Mouse (Mus musculus): ENCODE results near the gene Ruvbl1. TPM values are rescaled to one million over a fixed set of nuclear protein-coding genes. Genes with fewer than 3 reads are reported as not detected.

Gene Ruvbl1
- total and polyA plus RNA-seq, 2 experiments from 2014 or later = 34.5 to 67.6 TPM

- Histone ChIP-seq H3K4me3 (ENCODE audit: low read depth, low read length) (no peak overlapping the region), H3K27me3 (ENCODE audit: insufficient read depth, low read length) (no peaks in the 10 kb centered on the region), H3K9me3 (ENCODE audit: low read length) (no peaks in the 10 kb centered on the region), H3K4me2 (ENCODE audit: low read depth, low read length, poor library complexity, severe bottlenecking) (no peak overlapping the region), H3K27ac (ENCODE audit: low read depth, low read length) (no peak overlapping the region), H3K36me3 (ENCODE audit: insufficient read depth, low read length) (peaks cover 50% of the 10 kb centered on the region), H3K9ac (replicated peaks; ENCODE audit: low read length, poor library complexity, severe bottlenecking) (no peak overlapping the region), H3K4me1 (ENCODE audit: insufficient read depth, low read length) (no peaks in the 10 kb centered on the region)
- WGBS = 93% methylated on average over 7 of the region's 7 CpGs
- TF ChIP-seq CTCF (IDR thresholded peaks at IDR 0.05) = no peak
- ATAC-seq (ENCODE audit: low FRiP score) = no peak
- no peak for DNase-seq (ENCODE audit: low spot score)
Observed at GRCm38 (mm10) chr6:88489026-88489425, 23.8 kb downstream of the Ruvbl1 start.

GRCm38 (mm10) chr6:88489834-88490233 is 24.6 kb downstream of the Ruvbl1 start:
- H3K36me3 ChIP-seq (ENCODE audit: insufficient read depth, low read length) = peaks cover 43% of the 10 kb centered on the region
- no peak overlapping the region for H3K27ac ChIP-seq (ENCODE audit: low read depth, low read length)
- 85% methylated on average over 6 of the region's 6 CpGs for WGBS
- no peaks in the 10 kb centered on the region for H3K9me3 ChIP-seq (ENCODE audit: low read length)
- no peak for TF ChIP-seq CTCF (IDR thresholded peaks at IDR 0.05)
- no peak overlapping the region; the same call in 1 of the 2 replicates for H3K9ac ChIP-seq (replicated peaks; ENCODE audit: low read length, poor library complexity, severe bottlenecking)
- H3K4me2 ChIP-seq (ENCODE audit: low read depth, low read length, poor library complexity, severe bottlenecking) = no peak overlapping the region
- ATAC-seq (ENCODE audit: low FRiP score) = no peak
- no peaks in the 10 kb centered on the region for H3K4me1 ChIP-seq (ENCODE audit: insufficient read depth, low read length)
- no peaks in the 10 kb centered on the region for H3K27me3 ChIP-seq (ENCODE audit: insufficient read depth, low read length)
- no peak for DNase-seq (ENCODE audit: low spot score)
- no peak overlapping the region for H3K4me3 ChIP-seq (ENCODE audit: low read depth, low read length)

- Histone ChIP-seq H3K4me1 (ENCODE audit: insufficient read depth, low read length) (no peaks in the 10 kb centered on the region), H3K4me2 (ENCODE audit: low read depth, low read length, poor library complexity, severe bottlenecking) (no peak overlapping the region), H3K4me3 (ENCODE audit: low read depth, low read length) (no peak overlapping the region), H3K27ac (ENCODE audit: low read depth, low read length) (no peak overlapping the region), H3K9ac (replicated peaks; ENCODE audit: low read length, poor library complexity, severe bottlenecking) (no peak overlapping the region), H3K36me3 (ENCODE audit: insufficient read depth, low read length) (peaks cover 35% of the 10 kb centered on the region), H3K9me3 (ENCODE audit: low read length) (no peaks in the 10 kb centered on the region), H3K27me3 (ENCODE audit: insufficient read depth, low read length) (no peaks in the 10 kb centered on the region)
- peak; percentile 83 for DNase-seq (ENCODE audit: low spot score)
- peak; percentile 63; the same call in 1 of the 2 replicates for ATAC-seq (ENCODE audit: low FRiP score)
- 86% methylated on average over 12 of the region's 12 CpGs for WGBS
- TF ChIP-seq CTCF (IDR thresholded peaks at IDR 0.05) = no peak
Observed at GRCm38 (mm10) chr6:88490629-88491354, 25.6 kb downstream of the Ruvbl1 start.

- no peak overlapping the region for H3K4me3 ChIP-seq (ENCODE audit: low read depth, low read length)
- H3K27me3 ChIP-seq (ENCODE audit: insufficient read depth, low read length) = no peaks in the 10 kb centered on the region
- H3K27ac ChIP-seq (ENCODE audit: low read depth, low read length) = no peak overlapping the region
- TF ChIP-seq CTCF (IDR thresholded peaks at IDR 0.05) = no peak
- no peak overlapping the region for H3K9ac ChIP-seq (replicated peaks; ENCODE audit: low read length, poor library complexity, severe bottlenecking)
- H3K4me2 ChIP-seq (ENCODE audit: low read depth, low read length, poor library complexity, severe bottlenecking) = no peak overlapping the region
- no peaks in the 10 kb centered on the region for H3K4me1 ChIP-seq (ENCODE audit: insufficient read depth, low read length)
- H3K9me3 ChIP-seq (ENCODE audit: low read length) = no peaks in the 10 kb centered on the region
- ATAC-seq (ENCODE audit: low FRiP score) (no peak), DNase-seq (ENCODE audit: low spot score) (peak; percentile 36)
- WGBS = 85% methylated on average over 6 of the region's 6 CpGs
- peaks cover 28% of the 10 kb centered on the region for H3K36me3 ChIP-seq (ENCODE audit: insufficient read depth, low read length)
Observed at GRCm38 (mm10) chr6:88493712-88494111, 28.5 kb downstream of the Ruvbl1 start.

- peak; percentile 84 for ATAC-seq (ENCODE audit: low FRiP score)
- 2% methylated on average over 75 of the region's 76 CpGs for WGBS
- peak; percentile 78 for DNase-seq (ENCODE audit: low spot score)
- Histone ChIP-seq H3K9me3 (ENCODE audit: low read length) (no peaks in the 10 kb centered on the region), H3K4me2 (ENCODE audit: low read depth, low read length, poor library complexity, severe bottlenecking) (peak overlapping the region; percentile 95), H3K36me3 (ENCODE audit: insufficient read depth, low read length) (peaks cover 33% of the 10 kb centered on the region), H3K9ac (replicated peaks; ENCODE audit: low read length, poor library complexity, severe bottlenecking) (peak overlapping the region; percentile 64), H3K27me3 (ENCODE audit: insufficient read depth, low read length) (no peaks in the 10 kb centered on the region), H3K4me1 (ENCODE audit: insufficient read depth, low read length) (no peaks in the 10 kb centered on the region), H3K27ac (ENCODE audit: low read depth, low read length) (peak overlapping the region; percentile 73), H3K4me3 (ENCODE audit: low read depth, low read length) (peak overlapping the region; percentile 56)
- TF ChIP-seq CTCF (IDR thresholded peaks at IDR 0.05) = peak; percentile 87
Observed at GRCm38 (mm10) chr6:88499481-88500404, 34.5 kb downstream of the Ruvbl1 start.

Measured in midbrain, postnatal 0 days (tissue).